ENCODE assay signal across 24 mouse cellular contexts in genomic region chr7:112587449-112587848, GRCm38 (mm10).
"Had no signal": no experiment of that assay in that cellular context is flagged by ENCODE, and none has a peak within 500 bp of the region (broad histone marks: within the 10 kb centered on the region; RNA-seq: fewer than 3 reads in every experiment).

No protein-coding gene starts in this region.

- DNase-seq: gastrocnemius, postnatal 14 days; gastrocnemius, postnatal 36 days; heart, adult 11 months; heart, adult 2 months; heart, postnatal 14 days; heart, postnatal 36 days; kidney, adult 18-20 months; kidney, adult 8-10 months; kidney, postnatal 10 days; kidney, postnatal 25 days; kidney, postnatal 4 days; liver; liver, embryonic 13.5 days had no signal

- H3K27ac ChIP-seq: heart, adult 2 months; heart, embryonic 13.5 days; heart, embryonic 15.5 days; hindbrain, embryonic 14.5 days; layer of hippocampus, adult 2 months; left cerebral cortex, adult 2 months; limb, embryonic 10.5 days; limb, embryonic 12.5 days; liver, embryonic 13.5 days had no signal

- ATAC-seq: hindbrain, embryonic 16.5 days; inflammation-experienced regulatory T-cells, adult 6 months had no signal

- H3K4me2 ChIP-seq: heart, embryonic 11.5 days; heart, embryonic 13.5 days; heart, embryonic 15.5 days; hindbrain, embryonic 14.5 days; limb, embryonic 12.5 days; liver, embryonic 11.5 days; liver, embryonic 13.5 days had no signal

- H3K9ac ChIP-seq: heart, embryonic 13.5 days; heart, embryonic 15.5 days; hindbrain, embryonic 14.5 days; limb, embryonic 12.5 days; liver, embryonic 13.5 days had no signal

- H3K36me3 ChIP-seq: liver, embryonic 13.5 days had no signal

- H3K4me3 ChIP-seq: heart, adult 2 months; heart, embryonic 13.5 days; heart, embryonic 15.5 days; layer of hippocampus, adult 2 months; left cerebral cortex, adult 2 months; limb, embryonic 10.5 days; limb, embryonic 12.5 days; liver, embryonic 13.5 days had no signal

- H3K27me3 ChIP-seq: heart, embryonic 13.5 days; heart, embryonic 15.5 days; limb, embryonic 12.5 days; liver, embryonic 13.5 days had no signal

- H3K9me3 ChIP-seq: heart, embryonic 15.5 days; limb, embryonic 10.5 days; liver, embryonic 13.5 days had no signal

- H3K4me1 ChIP-seq: heart, embryonic 15.5 days; limb, embryonic 12.5 days; liver, embryonic 13.5 days had no signal
